Comparison of ENCODE assay signal across 25 mouse cellular contexts in genomic region chr2:59200511-59200910, GRCm38 (mm10). TPM values are rescaled to one million over a fixed set of nuclear protein-coding genes. Genes with fewer than 3 reads are reported as not detected.
DNase-seq lines count a peak whose midpoint lies in the region; ATAC-seq and TF ChIP-seq lines count a peak whose summit lies in the region.
"Had no signal": no experiment of that assay in that cellular context is flagged by ENCODE, and none has a peak within 500 bp of the region (broad histone marks: within the 10 kb centered on the region; RNA-seq: fewer than 3 reads in every experiment).

No protein-coding gene starts in this region.

- peak; percentile 39; the same call in 1 of the 2 replicates for ATAC-seq in frontal cortex, adult (ENCODE audit: low TSS enrichment)
- no peak for ATAC-seq in heart, postnatal 0 days (ENCODE audit: insufficient read depth, low read depth)
- no peak for ATAC-seq in midbrain, embryonic 16.5 days
- ATAC-seq in midbrain, embryonic 14.5 days (ENCODE audit: low FRiP score, low TSS enrichment) = no peak
- ATAC-seq: CD4-positive, CD25-positive, alpha-beta regulatory T cell, adult 4 months; intestine, embryonic 15.5 days; midbrain, embryonic 13.5 days had no signal

- peaks cover 47% of the 10 kb centered on the region for H3K4me1 ChIP-seq in heart, postnatal 0 days (ENCODE audit: control insufficient read depth, insufficient read depth)
- H3K4me1 ChIP-seq in midbrain, embryonic 16.5 days (ENCODE audit: control insufficient read depth, insufficient read depth, low read length) = peaks cover 7% of the 10 kb centered on the region
- peaks cover 7% of the 10 kb centered on the region; the same call in 1 of the 2 replicates for H3K4me1 ChIP-seq in midbrain, embryonic 14.5 days (ENCODE audit: control insufficient read depth, insufficient read depth, low read length)
- H3K4me1 ChIP-seq in hindbrain, embryonic 10.5 days (replicated peaks) = peaks cover 3% of the 10 kb centered on the region; the same call in 1 of the 2 replicates
- H3K4me1 ChIP-seq: intestine, embryonic 15.5 days; neural tube, embryonic 12.5 days had no signal

- no peak for TF ChIP-seq EP300 in heart, postnatal 0 days (IDR thresholded peaks at IDR 0.05; ENCODE audit: low read depth)

- peak overlapping the region; percentile 32; the same call in 1 of the 2 replicates for H3K27ac ChIP-seq in heart, postnatal 0 days (ENCODE audit: low read depth)
- 0 out of 2 replicates have a peak overlapping the region, but pooled peaks have one; percentile 12 for H3K27ac ChIP-seq in midbrain, embryonic 16.5 days (ENCODE audit: low read length)
- no peak overlapping the region for H3K27ac ChIP-seq in midbrain, embryonic 14.5 days (replicated peaks; ENCODE audit: low read depth, low read length)
- no peak overlapping the region for H3K27ac ChIP-seq in hindbrain, embryonic 10.5 days
- H3K27ac ChIP-seq: forebrain, embryonic 12.5 days; hindbrain, embryonic 15.5 days; intestine, embryonic 15.5 days; kidney, embryonic 15.5 days; limb, embryonic 13.5 days; liver, embryonic 14.5 days; midbrain, embryonic 13.5 days; neural tube, embryonic 12.5 days had no signal

- no peak for TF ChIP-seq CTCF in heart, postnatal 0 days (IDR thresholded peaks at IDR 0.05; ENCODE audit: low read depth)

- no peaks in the 10 kb centered on the region for H3K36me3 ChIP-seq in heart, postnatal 0 days (replicated peaks; ENCODE audit: control insufficient read depth, insufficient read depth, low read length)
- no peaks in the 10 kb centered on the region for H3K36me3 ChIP-seq in midbrain, embryonic 16.5 days (ENCODE audit: control insufficient read depth, insufficient read depth, low read length)
- no peaks in the 10 kb centered on the region for H3K36me3 ChIP-seq in midbrain, embryonic 14.5 days (ENCODE audit: control insufficient read depth, insufficient read depth, low read length)
- H3K36me3 ChIP-seq in hindbrain, embryonic 10.5 days = no peaks in the 10 kb centered on the region
- H3K36me3 ChIP-seq: forebrain, embryonic 12.5 days; hindbrain, embryonic 15.5 days; intestine, embryonic 15.5 days; kidney, embryonic 15.5 days; limb, embryonic 13.5 days; midbrain, embryonic 13.5 days; neural tube, embryonic 12.5 days had no signal

- H3K9me3 ChIP-seq in heart, postnatal 0 days (replicated peaks; ENCODE audit: control insufficient read depth, low read length) = no peaks in the 10 kb centered on the region
- no peaks in the 10 kb centered on the region for H3K9me3 ChIP-seq in midbrain, embryonic 16.5 days (replicated peaks; ENCODE audit: control insufficient read depth, low read length, poor library complexity, severe bottlenecking)
- H3K9me3 ChIP-seq in midbrain, embryonic 14.5 days (ENCODE audit: control insufficient read depth, low read length) = no peaks in the 10 kb centered on the region
- no peaks in the 10 kb centered on the region for H3K9me3 ChIP-seq in hindbrain, embryonic 10.5 days
- H3K9me3 ChIP-seq: forebrain, embryonic 12.5 days; hindbrain, embryonic 15.5 days; intestine, embryonic 15.5 days; kidney, embryonic 15.5 days; limb, embryonic 13.5 days; midbrain, embryonic 13.5 days; neural tube, embryonic 12.5 days had no signal

- DNase-seq in frontal cortex, adult 2 months (ENCODE audit: extremely low spot score in 1 of 2, low spot score in 1 of 2) = no peak
- no peak for DNase-seq in heart, postnatal 0 days (ENCODE audit: low spot score)
- no peak for DNase-seq in heart, adult 9 months (ENCODE audit: low spot score in 2 of 2)
- no peak for DNase-seq in midbrain, embryonic 14.5 days
- no peak for DNase-seq in hindbrain, embryonic 10.5 days (ENCODE audit: low spot score)
- DNase-seq: adrenal gland, postnatal 25 days; cerebellum, adult 9-10 months; gastrocnemius, postnatal 10 days; heart, postnatal 4 days; lung, embryonic 14.5 days; right cerebral cortex, postnatal 25 days; spleen, adult 18-20 months had no signal

- no peak overlapping the region for H3K4me3 ChIP-seq in heart, postnatal 0 days (ENCODE audit: low read depth, low read length)
- no peak overlapping the region for H3K4me3 ChIP-seq in midbrain, embryonic 16.5 days (ENCODE audit: low read depth, low read length)
- no peak overlapping the region for H3K4me3 ChIP-seq in midbrain, embryonic 14.5 days (replicated peaks; ENCODE audit: low read depth, low read length)
- H3K4me3 ChIP-seq in hindbrain, embryonic 10.5 days = no peak overlapping the region
- H3K4me3 ChIP-seq: erythroblast, embryonic 14.5 days; forebrain, embryonic 12.5 days; hindbrain, embryonic 15.5 days; intestine, embryonic 15.5 days; kidney, embryonic 15.5 days; limb, embryonic 13.5 days; midbrain, embryonic 13.5 days; neural tube, embryonic 12.5 days had no signal

- no peak overlapping the region for H3K4me2 ChIP-seq in heart, postnatal 0 days (ENCODE audit: low read depth, low read length)
- H3K4me2 ChIP-seq in midbrain, embryonic 16.5 days (ENCODE audit: low read length) = no peak overlapping the region
- H3K4me2 ChIP-seq in midbrain, embryonic 14.5 days (ENCODE audit: low read length) = no peak overlapping the region
- H3K4me2 ChIP-seq: forebrain, embryonic 12.5 days; hindbrain, embryonic 15.5 days; intestine, embryonic 15.5 days; kidney, embryonic 15.5 days; limb, embryonic 13.5 days; lung, embryonic 14.5 days; midbrain, embryonic 13.5 days; neural tube, embryonic 12.5 days had no signal

- 85% methylated on average over 3 of the region's 3 CpGs for WGBS in heart, postnatal 0 days
- WGBS in midbrain, embryonic 16.5 days = 54% methylated on average over 3 of the region's 3 CpGs
- 70% methylated on average over 3 of the region's 3 CpGs for WGBS in midbrain, embryonic 14.5 days
- WGBS in hindbrain, embryonic 10.5 days = 85% methylated on average over 3 of the region's 3 CpGs

- no peaks in the 10 kb centered on the region for H3K27me3 ChIP-seq in heart, postnatal 0 days (ENCODE audit: control insufficient read depth, insufficient read depth, low read length)
- H3K27me3 ChIP-seq in midbrain, embryonic 16.5 days (ENCODE audit: control insufficient read depth, insufficient read depth, low read depth, low read length) = no peaks in the 10 kb centered on the region
- H3K27me3 ChIP-seq in midbrain, embryonic 14.5 days (ENCODE audit: control insufficient read depth, insufficient read depth, low read length) = no peaks in the 10 kb centered on the region
- H3K27me3 ChIP-seq in hindbrain, embryonic 10.5 days (ENCODE audit: insufficient read depth, poor library complexity, severe bottlenecking) = no peaks in the 10 kb centered on the region
- H3K27me3 ChIP-seq: forebrain, embryonic 12.5 days; hindbrain, embryonic 15.5 days; intestine, embryonic 15.5 days; kidney, embryonic 15.5 days; limb, embryonic 13.5 days; midbrain, embryonic 13.5 days; neural tube, embryonic 12.5 days had no signal

- H3K9ac ChIP-seq in heart, postnatal 0 days (replicated peaks; ENCODE audit: low read depth, low read length) = no peak overlapping the region
- no peak overlapping the region for H3K9ac ChIP-seq in midbrain, embryonic 16.5 days (ENCODE audit: low read depth, low read length)
- no peak overlapping the region for H3K9ac ChIP-seq in midbrain, embryonic 14.5 days (replicated peaks; ENCODE audit: low read length)
- H3K9ac ChIP-seq: forebrain, embryonic 12.5 days; hindbrain, embryonic 15.5 days; intestine, embryonic 15.5 days; kidney, embryonic 15.5 days; limb, embryonic 13.5 days; liver, embryonic 14.5 days; lung, embryonic 14.5 days; midbrain, embryonic 13.5 days; neural tube, embryonic 12.5 days had no signal

RNA-seq across cellular contexts. Expression of gene Pkp4, which starts 39.9 kb away (rescaled TPM):
- 140 and 149 TPM in 2 replicates for polyA plus RNA-seq in frontal cortex, adult 2 months (2012; rRNA removed)
- total RNA-seq in heart, postnatal 0 days (2014; rRNA removed; ENCODE audit: low replicate concordance) = 152 and 232 TPM in 2 replicates
- 30.9 and 36.1 TPM in 2 replicates for polyA plus RNA-seq in heart, postnatal 0 days (2015; fragmentation: Nextera tagmentation; extraction: Ambion mirVana)
- polyA plus RNA-seq in midbrain, embryonic 16.5 days (2015; fragmentation: Nextera tagmentation; extraction: Ambion mirVana) = 27.1 and 29.9 TPM in 2 replicates
- 23.9 and 24.1 TPM in 2 replicates for polyA plus RNA-seq in midbrain, embryonic 14.5 days (2014; fragmentation: Nextera tagmentation; extraction: Ambion mirVana)
- polyA plus RNA-seq in hindbrain, embryonic 10.5 days (2016; fragmentation: Nextera tagmentation; extraction: Ambion mirVana) = 14.7 and 17.2 TPM in 2 replicates

RNA-seq across cellular contexts. Expression of gene Ccdc148, which starts 40.0 kb away (rescaled TPM):
- 6.6 and 7.6 TPM in 2 replicates for polyA plus RNA-seq in frontal cortex, adult 2 months (2012; rRNA removed)
- 0.46 and 1.3 TPM in 2 replicates for total RNA-seq in heart, postnatal 0 days (2014; rRNA removed; ENCODE audit: low replicate concordance)
- polyA plus RNA-seq in heart, postnatal 0 days (2015; fragmentation: Nextera tagmentation; extraction: Ambion mirVana) = 0.56 and 0.69 TPM in 2 replicates
- polyA plus RNA-seq in midbrain, embryonic 16.5 days (2015; fragmentation: Nextera tagmentation; extraction: Ambion mirVana) = 8.0 and 9.4 TPM in 2 replicates
- 2.7 and 3.1 TPM in 2 replicates for polyA plus RNA-seq in midbrain, embryonic 14.5 days (2014; fragmentation: Nextera tagmentation; extraction: Ambion mirVana)
- 1.2 TPM in 2 replicates for polyA plus RNA-seq in hindbrain, embryonic 10.5 days (2016; fragmentation: Nextera tagmentation; extraction: Ambion mirVana)
- total RNA-seq: granulocyte monocyte progenitor cell, adult 5-6 weeks had no signal
- polyA plus RNA-seq: erythroblast, embryonic 14.5 days had no signal

Comparison
In these comparisons a context has a peak if more than half of its experiments do, and no peak if none do; other contexts are left out.
1. H3K27ac ChIP-seq: peak in heart, postnatal 0 days (single experiment) and midbrain, embryonic 16.5 days (single experiment); none in midbrain, embryonic 14.5 days (single experiment) and hindbrain, embryonic 10.5 days (single experiment).